12 mouse cellular contexts compared by ENCODE assay signal in the genomic region with DNA sequence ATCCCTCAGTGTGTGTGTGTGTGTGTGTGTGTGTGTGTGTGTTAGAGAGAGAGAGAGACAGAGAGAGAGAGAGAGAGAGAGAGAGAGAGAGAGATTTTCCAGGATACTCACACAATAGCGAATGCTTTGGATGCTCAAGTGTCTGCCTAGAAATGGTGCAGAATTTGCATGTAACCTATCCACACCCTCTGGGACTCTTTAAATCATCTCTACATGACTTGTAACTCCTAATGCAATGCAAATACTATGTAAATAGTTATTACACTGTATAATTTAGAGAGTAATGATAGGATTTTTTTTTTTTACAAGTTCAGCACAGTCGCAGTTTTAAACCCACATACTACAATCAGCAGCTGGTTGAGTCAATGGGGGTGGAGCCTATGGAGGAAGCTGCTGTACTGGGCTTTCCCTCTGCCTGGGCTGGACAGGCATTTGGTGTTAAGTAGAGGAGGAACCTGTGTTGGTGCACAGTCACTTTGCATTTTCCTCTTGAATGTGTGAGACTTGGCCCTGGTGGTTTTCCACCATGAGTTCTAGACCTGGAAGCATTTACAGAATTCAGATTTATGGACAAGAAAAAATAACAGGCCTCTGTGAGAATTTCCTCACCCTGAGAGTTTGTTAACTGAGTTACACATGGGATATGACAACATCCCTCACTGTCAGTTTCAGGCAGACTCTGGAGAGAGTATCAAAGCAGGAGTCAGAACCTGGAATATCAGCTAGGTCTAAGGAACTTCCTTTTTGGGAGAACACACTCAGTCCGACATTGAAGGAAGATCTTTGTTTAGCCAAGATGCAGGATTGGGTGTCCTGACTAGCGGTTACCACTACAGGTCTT. TPM values are rescaled to one million over a fixed set of nuclear protein-coding genes. Genes with fewer than 3 reads are reported as not detected.
DNase-seq lines count a peak whose midpoint lies in the region; ATAC-seq lines count a peak whose summit lies in the region.
"Had no signal": no experiment of that assay in that cellular context is flagged by ENCODE, and none has a peak within 500 bp of the region (broad histone marks: within the 10 kb centered on the region; RNA-seq: fewer than 3 reads in every experiment).

No protein-coding gene starts in this region.

- WGBS in intestine, embryonic 16.5 days = 71% methylated on average over 4 of the region's 4 CpGs
- WGBS in intestine, embryonic 15.5 days = 73% methylated on average over 4 of the region's 4 CpGs

- no peak overlapping the region for H3K9ac ChIP-seq in intestine, embryonic 16.5 days (ENCODE audit: low read depth, low read length)
- H3K9ac ChIP-seq in intestine, embryonic 15.5 days = no peak overlapping the region
- H3K9ac ChIP-seq: limb, embryonic 12.5 days had no signal

- peaks cover 15% of the 10 kb centered on the region; the same call in 1 of the 2 replicates for H3K4me1 ChIP-seq in intestine, embryonic 16.5 days (ENCODE audit: control insufficient read depth, insufficient read depth, low read length)
- H3K4me1 ChIP-seq in intestine, embryonic 15.5 days (replicated peaks) = peaks cover 8% of the 10 kb centered on the region; the same call in 1 of the 2 replicates

- no peaks in the 10 kb centered on the region for H3K9me3 ChIP-seq in intestine, embryonic 16.5 days (ENCODE audit: control insufficient read depth, low read length)
- no peaks in the 10 kb centered on the region for H3K9me3 ChIP-seq in intestine, embryonic 15.5 days
- H3K9me3 ChIP-seq: limb, embryonic 12.5 days had no signal

- H3K27ac ChIP-seq in intestine, embryonic 16.5 days (ENCODE audit: low read length) = no peak overlapping the region
- H3K27ac ChIP-seq in intestine, embryonic 15.5 days = no peak overlapping the region

- intact Hi-C loops in left cerebral cortex, postnatal 10 days (cut with DNase I) = no loop called here

- H3K4me2 ChIP-seq in intestine, embryonic 16.5 days (ENCODE audit: low read depth, low read length) = no peak overlapping the region
- no peak overlapping the region for H3K4me2 ChIP-seq in intestine, embryonic 15.5 days (replicated peaks)
- H3K4me2 ChIP-seq: limb, embryonic 12.5 days had no signal

- no peaks in the 10 kb centered on the region for H3K36me3 ChIP-seq in intestine, embryonic 16.5 days (ENCODE audit: control insufficient read depth, insufficient read depth, low read length)
- H3K36me3 ChIP-seq in intestine, embryonic 15.5 days = no peaks in the 10 kb centered on the region
- H3K36me3 ChIP-seq: limb, embryonic 12.5 days had no signal

- H3K27me3 ChIP-seq in intestine, embryonic 16.5 days (replicated peaks; ENCODE audit: control insufficient read depth, insufficient read depth, low read length) = no peaks in the 10 kb centered on the region
- H3K27me3 ChIP-seq in intestine, embryonic 15.5 days (replicated peaks) = no peaks in the 10 kb centered on the region
- H3K27me3 ChIP-seq: limb, embryonic 12.5 days had no signal

- 0 out of 2 replicates have a peak, but pooled peaks have one; percentile 31 for ATAC-seq in intestine, embryonic 16.5 days
- ATAC-seq in intestine, embryonic 15.5 days = no peak
- ATAC-seq in common myeloid progenitor, adult 5-6 weeks (replicated peaks; ENCODE audit: low read depth, poor library complexity, severe bottlenecking) = peak; percentile 76
- ATAC-seq in monocyte, adult 5-6 weeks (replicated peaks; ENCODE audit: insufficient number of reproducible peaks, low FRiP score, low TSS enrichment, poor library complexity, severe bottlenecking) = peak; percentile 96

- no peak overlapping the region for H3K4me3 ChIP-seq in intestine, embryonic 16.5 days (ENCODE audit: low read length)
- H3K4me3 ChIP-seq in intestine, embryonic 15.5 days (replicated peaks) = no peak overlapping the region
- H3K4me3 ChIP-seq: limb, embryonic 12.5 days had no signal

- peak; percentile 87 for DNase-seq in A20 (ENCODE audit: low read depth, low spot score)
- DNase-seq in right cerebral cortex, postnatal 25 days = no peak
- DNase-seq in heart, postnatal 4 days = no peak
- no peak for DNase-seq in left cerebral cortex, postnatal 10 days (ENCODE audit: extremely low spot score in 1 of 2, low spot score in 2 of 2)
- DNase-seq: heart, postnatal 14 days; kidney, adult 11 months; right cerebral cortex, postnatal 14 days had no signal

RNA-seq across cellular contexts. Expression of a gene that starts 49.6 kb away (rescaled TPM):
- polyA plus RNA-seq in intestine, embryonic 16.5 days (2015; fragmentation: Nextera tagmentation; extraction: Ambion mirVana) = 14.4 and 17.5 TPM in 2 replicates
- polyA plus RNA-seq in intestine, embryonic 15.5 days (2015; fragmentation: Nextera tagmentation; extraction: Ambion mirVana) = 14.9 and 15.0 TPM in 2 replicates
- total RNA-seq in common myeloid progenitor, adult 5-6 weeks (2017) = 68.5 and 75.3 TPM in 2 replicates
- 61.8 to 124 TPM (median 71.9 TPM) in 3 replicates for total RNA-seq in monocyte, adult 5-6 weeks (2017)
- total RNA-seq in heart, postnatal 4 days (2021) = 10 to 100 TPM; 21.1 to 22.4 TPM
- total RNA-seq in left cerebral cortex, postnatal 10 days (2021) = 10 to 100 TPM; 45.7 to 47.2 TPM
